14 mouse cellular contexts compared by ENCODE assay signal in the genomic region with DNA sequence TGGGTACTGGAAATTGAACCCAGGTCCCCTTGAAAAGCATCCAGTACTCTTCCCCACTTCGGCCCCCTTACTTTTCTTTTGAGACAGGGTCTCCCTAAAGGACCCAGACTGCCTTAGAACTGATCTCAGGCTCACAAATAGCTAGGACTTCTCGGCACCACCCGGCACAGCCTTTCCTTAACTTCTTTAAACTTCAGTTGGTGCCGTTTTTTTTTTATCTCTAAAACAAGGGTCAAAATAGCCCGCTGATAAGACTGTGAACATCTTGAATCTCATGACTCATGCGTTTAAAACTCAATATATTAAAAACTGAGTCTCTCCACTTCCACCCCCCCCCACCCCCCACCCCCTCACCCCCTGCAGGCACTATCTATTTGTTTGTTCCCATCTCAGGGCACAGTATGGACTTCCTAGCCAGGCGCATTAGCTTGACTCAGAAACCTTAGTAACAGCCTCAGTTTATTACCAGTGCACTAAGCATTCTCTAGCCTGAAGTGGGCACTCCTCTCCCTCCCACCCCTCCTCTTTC.
"Had no signal": no experiment of that assay in that cellular context is flagged by ENCODE, and none has a peak within 500 bp of the region (broad histone marks: within the 10 kb centered on the region; RNA-seq: fewer than 3 reads in every experiment).

No protein-coding gene starts in this region.

- H3K4me3 ChIP-seq: limb, embryonic 12.5 days; lung, embryonic 15.5 days; midbrain, embryonic 10.5 days; neural tube, embryonic 12.5 days; stomach, embryonic 15.5 days had no signal

- DNase-seq: kidney, adult 11 months; kidney, adult 9 months; kidney, postnatal 36 days; layer of hippocampus, adult 9-11 months; layer of hippocampus, postnatal 36 days; lung, postnatal 14 days; midbrain, embryonic 14.5 days; thymus, postnatal 14 days had no signal

- H3K9me3 ChIP-seq: limb, embryonic 12.5 days; lung, embryonic 15.5 days; midbrain, embryonic 10.5 days; neural tube, embryonic 12.5 days; stomach, embryonic 15.5 days had no signal

- H3K27ac ChIP-seq: kidney, postnatal 0 days; limb, embryonic 12.5 days; lung, embryonic 15.5 days; midbrain, embryonic 10.5 days; neural tube, embryonic 12.5 days; stomach, embryonic 15.5 days had no signal

- H3K9ac ChIP-seq: limb, embryonic 12.5 days; lung, embryonic 15.5 days; neural tube, embryonic 12.5 days; stomach, embryonic 15.5 days had no signal

- H3K27me3 ChIP-seq: limb, embryonic 12.5 days; lung, embryonic 15.5 days; neural tube, embryonic 12.5 days; stomach, embryonic 15.5 days had no signal

- H3K4me1 ChIP-seq: lung, embryonic 15.5 days; midbrain, embryonic 10.5 days; neural tube, embryonic 12.5 days; stomach, embryonic 15.5 days had no signal

- H3K4me2 ChIP-seq: limb, embryonic 12.5 days; lung, embryonic 15.5 days; neural tube, embryonic 12.5 days; stomach, embryonic 15.5 days had no signal

- H3K36me3 ChIP-seq: limb, embryonic 12.5 days; lung, embryonic 15.5 days; midbrain, embryonic 10.5 days; neural tube, embryonic 12.5 days; stomach, embryonic 15.5 days had no signal
